Mouse (Mus musculus) spleen, adult 2 months (tissue): Measurements from ENCODE around the gene Plxna4.

Experiments
- CTCF ChIP-seq: fragments of 200-500 bp; IDR thresholded peaks from 2 replicates; pipeline ENCODE4 v1.5.1; 2011; ENCODE audit warnings: mild to moderate bottlenecking, inconsistent platforms; ENCODE audit not compliant: insufficient read depth, insufficient read length, insufficient replicate concordance; ENCODE audit errors: extremely low read depth
- POLR2A ChIP-seq: fragments of 200-500 bp; IDR thresholded peaks from 2 replicates; pipeline ENCODE4 v1.6.1; 2011; ENCODE audit warnings: low read depth, low read length, inconsistent platforms

GRCm38 (mm10) chr6:32153170-32153569, 434.8 kb downstream of the Plxna4 start:
- TF ChIP-seq CTCF: no peak
- no peak for TF ChIP-seq POLR2A
